Mouse (Mus musculus): ENCODE data around the gene Ptprk. TPM values are rescaled to one million over a fixed set of nuclear protein-coding genes. Genes with fewer than 3 reads are reported as not detected.

Ptprk gene
- polyA plus RNA-seq, 1 experiment from 2014 or later = 55.9 TPM

- DNase-seq (ENCODE audit: low spot score) = no peak
- H3K9me3 ChIP-seq (replicated peaks) = no peaks in the 10 kb centered on the region
- no peak overlapping the region for H3K4me3 ChIP-seq
- WGBS = 80% methylated on average over 5 of the region's 5 CpGs
- peaks cover 8% of the 10 kb centered on the region for H3K4me1 ChIP-seq
- no peaks in the 10 kb centered on the region for H3K36me3 ChIP-seq
- H3K27me3 ChIP-seq (ENCODE audit: low read depth, poor library complexity, severe bottlenecking) = no peaks in the 10 kb centered on the region
- no peak overlapping the region for H3K27ac ChIP-seq
Observed at GRCm38 (mm10) chr10:28366065-28366677, 291.6 kb downstream of the Ptprk start.

GRCm38 (mm10) chr10:28369808-28370207 is 295.2 kb downstream of the Ptprk start:
- DNase-seq (ENCODE audit: low spot score) = no peak
- H3K36me3 ChIP-seq = no peaks in the 10 kb centered on the region
- WGBS = 22% methylated on average over 2 of the region's 2 CpGs
- H3K4me3 ChIP-seq = no peak overlapping the region
- no peaks in the 10 kb centered on the region for H3K9me3 ChIP-seq (replicated peaks)
- peaks cover 8% of the 10 kb centered on the region for H3K4me1 ChIP-seq
- H3K27me3 ChIP-seq (ENCODE audit: low read depth, poor library complexity, severe bottlenecking) = 0 out of 2 replicates have a peak, but pooled peaks cover 4% of the 10 kb centered on the region
- H3K27ac ChIP-seq = no peak overlapping the region

- H3K4me3 ChIP-seq = no peak overlapping the region
- H3K27me3 ChIP-seq (ENCODE audit: low read depth, poor library complexity, severe bottlenecking) = peaks cover 43% of the 10 kb centered on the region
- no peaks in the 10 kb centered on the region for H3K9me3 ChIP-seq (replicated peaks)
- no peak for DNase-seq (ENCODE audit: low spot score)
- WGBS = 36% methylated on average over 1 of the region's 1 CpGs
- H3K27ac ChIP-seq = no peak overlapping the region
- peaks cover 4% of the 10 kb centered on the region for H3K4me1 ChIP-seq
- H3K36me3 ChIP-seq = no peaks in the 10 kb centered on the region
Observed at GRCm38 (mm10) chr10:28374874-28375273, 300.3 kb downstream of the Ptprk start.

GRCm38 (mm10) chr10:28379752-28380488 is 305.3 kb downstream of the Ptprk start:
- H3K27me3 ChIP-seq (ENCODE audit: low read depth, poor library complexity, severe bottlenecking) = peaks cover 78% of the 10 kb centered on the region
- H3K4me3 ChIP-seq = no peak overlapping the region
- H3K36me3 ChIP-seq = peaks cover 4% of the 10 kb centered on the region
- no peak for DNase-seq (ENCODE audit: low spot score)
- peaks cover 3% of the 10 kb centered on the region; the same call in 1 of the 2 replicates for H3K4me1 ChIP-seq
- no peak overlapping the region for H3K27ac ChIP-seq
- 80% methylated on average over 7 of the region's 7 CpGs for WGBS
- no peaks in the 10 kb centered on the region for H3K9me3 ChIP-seq (replicated peaks)

GRCm38 (mm10) chr10:28387563-28388222 is 313.1 kb downstream of the Ptprk start:
- 86% methylated on average over 15 of the region's 15 CpGs for WGBS
- Histone ChIP-seq H3K9me3 (replicated peaks) (no peaks in the 10 kb centered on the region), H3K36me3 (peaks cover 4% of the 10 kb centered on the region), H3K27me3 (ENCODE audit: low read depth, poor library complexity, severe bottlenecking) (peaks cover 52% of the 10 kb centered on the region), H3K4me1 (peaks cover under 1% of the 10 kb centered on the region; the same call in 1 of the 2 replicates), H3K27ac (no peak overlapping the region), H3K4me3 (no peak overlapping the region)
- no peak for DNase-seq (ENCODE audit: low spot score)

- Histone ChIP-seq H3K4me1 (no peaks in the 10 kb centered on the region), H3K36me3 (no peaks in the 10 kb centered on the region), H3K9me3 (replicated peaks) (no peaks in the 10 kb centered on the region), H3K27me3 (ENCODE audit: low read depth, poor library complexity, severe bottlenecking) (peaks cover 17% of the 10 kb centered on the region; the same call in 1 of the 2 replicates), H3K27ac (no peak overlapping the region), H3K4me3 (no peak overlapping the region)
- 93% methylated on average over 5 of the region's 5 CpGs for WGBS
- no peak for DNase-seq (ENCODE audit: low spot score)
Observed at GRCm38 (mm10) chr10:28391168-28391567, 316.5 kb downstream of the Ptprk start.

- no peaks in the 10 kb centered on the region for H3K4me1 ChIP-seq
- H3K4me3 ChIP-seq = no peak overlapping the region
- H3K27me3 ChIP-seq (ENCODE audit: low read depth, poor library complexity, severe bottlenecking) = no peaks in the 10 kb centered on the region
- DNase-seq (ENCODE audit: low spot score) = no peak
- 86% methylated on average over 2 of the region's 2 CpGs for WGBS
- H3K36me3 ChIP-seq = no peaks in the 10 kb centered on the region
- no peaks in the 10 kb centered on the region for H3K9me3 ChIP-seq (replicated peaks)
- H3K27ac ChIP-seq = no peak overlapping the region
Observed at GRCm38 (mm10) chr10:28395610-28396519, 321.2 kb downstream of the Ptprk start.

- Histone ChIP-seq H3K4me1 (no peaks in the 10 kb centered on the region), H3K27ac (no peak overlapping the region), H3K9me3 (replicated peaks) (no peaks in the 10 kb centered on the region), H3K4me3 (no peak overlapping the region), H3K36me3 (no peaks in the 10 kb centered on the region), H3K27me3 (ENCODE audit: low read depth, poor library complexity, severe bottlenecking) (no peaks in the 10 kb centered on the region)
- WGBS = 93% methylated on average over 1 of the region's 1 CpGs
- DNase-seq (ENCODE audit: low spot score) = no peak
Observed at GRCm38 (mm10) chr10:28396520-28396915, 321.9 kb downstream of the Ptprk start.

GRCm38 (mm10) chr10:28401796-28402195 is 327.2 kb downstream of the Ptprk start:
- H3K27me3 ChIP-seq (ENCODE audit: low read depth, poor library complexity, severe bottlenecking) = no peaks in the 10 kb centered on the region
- no peaks in the 10 kb centered on the region for H3K36me3 ChIP-seq
- H3K9me3 ChIP-seq (replicated peaks) = no peaks in the 10 kb centered on the region
- H3K4me3 ChIP-seq = no peak overlapping the region
- H3K27ac ChIP-seq = no peak overlapping the region
- DNase-seq (ENCODE audit: low spot score) = no peak
- H3K4me1 ChIP-seq = no peaks in the 10 kb centered on the region

- 89% methylated on average over 2 of the region's 2 CpGs for WGBS
- no peak overlapping the region for H3K27ac ChIP-seq
Observed at GRCm38 (mm10) chr10:28408980-28409379, 334.4 kb downstream of the Ptprk start.

GRCm38 (mm10) chr10:28414823-28415222 is 340.2 kb downstream of the Ptprk start:
- WGBS = 77% methylated on average over 4 of the region's 4 CpGs
- no peak for DNase-seq (ENCODE audit: low spot score)
- H3K9me3 ChIP-seq (replicated peaks) = no peaks in the 10 kb centered on the region
- H3K4me3 ChIP-seq = no peak overlapping the region
- H3K36me3 ChIP-seq = no peaks in the 10 kb centered on the region
- no peak overlapping the region for H3K27ac ChIP-seq
- no peaks in the 10 kb centered on the region for H3K27me3 ChIP-seq (ENCODE audit: low read depth, poor library complexity, severe bottlenecking)
- H3K4me1 ChIP-seq = no peaks in the 10 kb centered on the region

More at GRCm38 (mm10) chr10:28408980-28409379, 334.4 kb downstream of the Ptprk start:
- Histone ChIP-seq H3K36me3 (no peaks in the 10 kb centered on the region), H3K4me3 (no peak overlapping the region), H3K4me1 (no peaks in the 10 kb centered on the region), H3K27me3 (ENCODE audit: low read depth, poor library complexity, severe bottlenecking) (no peaks in the 10 kb centered on the region), H3K9me3 (replicated peaks) (no peaks in the 10 kb centered on the region)
- DNase-seq (ENCODE audit: low spot score) = no peak

GRCm38 (mm10) chr10:28422622-28423021 is 348.0 kb downstream of the Ptprk start:
- DNase-seq (ENCODE audit: low spot score) = no peak
- Histone ChIP-seq H3K27me3 (ENCODE audit: low read depth, poor library complexity, severe bottlenecking) (no peaks in the 10 kb centered on the region), H3K4me1 (no peaks in the 10 kb centered on the region), H3K9me3 (replicated peaks) (no peaks in the 10 kb centered on the region), H3K36me3 (no peaks in the 10 kb centered on the region), H3K4me3 (no peak overlapping the region), H3K27ac (no peak overlapping the region)
- WGBS = 76% methylated on average over 3 of the region's 3 CpGs
